Mouse (Mus musculus): ENCODE measurements around the gene Spon1.
A peak's percentile ranks its signal among the peaks of the same experiment; 100 is the strongest.

Gene Spon1

GRCm38 (mm10) chr7:113909161-113909825, 143.5 kb downstream of the Spon1 start:
- peak; percentile 22 for DNase-seq

- DNase-seq: no peak
Measured at GRCm38 (mm10) chr7:113910856-113911255, 145.1 kb downstream of the Spon1 start.

GRCm38 (mm10) chr7:113915936-113916335, 150.1 kb downstream of the Spon1 start:
- no peak for DNase-seq

- DNase-seq: no peak
Measured at GRCm38 (mm10) chr7:113918916-113919315, 153.1 kb downstream of the Spon1 start.

GRCm38 (mm10) chr7:113919505-113919904, 153.7 kb downstream of the Spon1 start:
- no peak for DNase-seq

GRCm38 (mm10) chr7:113920056-113920455, 154.3 kb downstream of the Spon1 start:
- DNase-seq: no peak

- no peak for DNase-seq
Measured at GRCm38 (mm10) chr7:113924561-113924960, 158.8 kb downstream of the Spon1 start.

GRCm38 (mm10) chr7:113950888-113951287, 185.1 kb downstream of the Spon1 start:
- no peak for DNase-seq

- no peak for DNase-seq
Measured at GRCm38 (mm10) chr7:113955431-113955830, 189.6 kb downstream of the Spon1 start.

- no peak for DNase-seq
Measured at GRCm38 (mm10) chr7:113960841-113961499, 195.2 kb downstream of the Spon1 start.

GRCm38 (mm10) chr7:113961500-113961895, 195.7 kb downstream of the Spon1 start:
- DNase-seq: peak; percentile 35

GRCm38 (mm10) chr7:113962078-113962477, 196.3 kb downstream of the Spon1 start:
- no peak for DNase-seq

- no peak for DNase-seq
Measured at GRCm38 (mm10) chr7:113963766-113964165, 198.0 kb downstream of the Spon1 start.

- no peak for DNase-seq
Measured at GRCm38 (mm10) chr7:113965625-113966024, 199.8 kb downstream of the Spon1 start.

- DNase-seq: no peak
Measured at GRCm38 (mm10) chr7:113969182-113969581, 203.4 kb downstream of the Spon1 start.

GRCm38 (mm10) chr7:113972536-113972935, 206.7 kb downstream of the Spon1 start:
- no peak for DNase-seq

- DNase-seq: no peak
Measured at GRCm38 (mm10) chr7:113986406-113987134, 220.8 kb downstream of the Spon1 start.

- no peak for DNase-seq
Measured at GRCm38 (mm10) chr7:113988156-113988555, 222.4 kb downstream of the Spon1 start.

GRCm38 (mm10) chr7:113997675-113998354, 232.0 kb downstream of the Spon1 start:
- no peak for DNase-seq

- no peak for DNase-seq
Measured at GRCm38 (mm10) chr7:114004171-114004570, 238.4 kb downstream of the Spon1 start.

- no peak for DNase-seq
Measured at GRCm38 (mm10) chr7:114005499-114005898, 239.7 kb downstream of the Spon1 start.

GRCm38 (mm10) chr7:114006456-114006855, 240.7 kb downstream of the Spon1 start:
- DNase-seq: no peak

GRCm38 (mm10) chr7:114007565-114007964, 241.8 kb downstream of the Spon1 start:
- no peak for DNase-seq
